9 mouse cellular contexts compared by ENCODE assay signal in the genomic region with DNA sequence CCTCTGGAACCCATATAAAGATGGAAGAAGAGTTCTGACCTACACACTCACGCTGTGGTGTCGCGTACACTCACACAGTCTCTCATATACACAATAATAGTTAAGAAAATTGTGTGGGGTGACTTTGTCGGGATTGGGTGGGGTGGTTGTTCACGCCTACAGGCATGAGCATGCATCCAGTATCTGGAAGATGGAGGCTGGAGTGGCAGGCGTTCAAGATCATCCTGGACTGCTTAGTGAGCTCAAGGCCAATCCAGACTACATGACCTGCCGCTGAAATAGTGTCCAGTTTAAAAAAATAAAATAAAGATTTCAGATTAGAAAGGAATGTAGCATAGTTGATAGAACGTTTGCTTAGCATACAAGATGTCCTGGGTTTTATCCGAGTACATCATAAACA. TPM values are rescaled to one million over a fixed set of nuclear protein-coding genes. Genes with fewer than 3 reads are reported as not detected.
A peak's percentile ranks its signal among the peaks of the same experiment; 100 is the strongest.
DNase-seq lines count a peak whose midpoint lies in the region; ATAC-seq and TF ChIP-seq lines count a peak whose summit lies in the region.
"Had no signal": no experiment of that assay in that cellular context is flagged by ENCODE, and none has a peak within 500 bp of the region (broad histone marks: within the 10 kb centered on the region; RNA-seq: fewer than 3 reads in every experiment).

No protein-coding gene starts in this region.

- H3K27me3 ChIP-seq in lung, embryonic 14.5 days (ENCODE audit: insufficient read depth, low read length), result no peaks in the 10 kb centered on the region
- H3K27me3 ChIP-seq in embryonic facial prominence, embryonic 13.5 days, result no peaks in the 10 kb centered on the region
- H3K27me3 ChIP-seq in hindbrain, embryonic 13.5 days, result no peaks in the 10 kb centered on the region
- H3K27me3 ChIP-seq in neural tube, embryonic 14.5 days (ENCODE audit: control insufficient read depth, insufficient read depth, low read length), result 0 out of 2 replicates have a peak, but pooled peaks cover 2% of the 10 kb centered on the region
- H3K27me3 ChIP-seq: limb, embryonic 15.5 days had no signal

- H3K27ac ChIP-seq in lung, embryonic 14.5 days (ENCODE audit: low read depth), result peak overlapping the region; percentile 94; the same call in 1 of the 2 replicates
- H3K27ac ChIP-seq in embryonic facial prominence, embryonic 13.5 days, result no peak overlapping the region
- no peak overlapping the region for H3K27ac ChIP-seq in hindbrain, embryonic 13.5 days
- H3K27ac ChIP-seq in neural tube, embryonic 14.5 days (ENCODE audit: low read depth, low read length), result no peak overlapping the region

- no peak overlapping the region for H3K4me3 ChIP-seq in lung, embryonic 14.5 days (ENCODE audit: low read depth, low read length)
- H3K4me3 ChIP-seq in embryonic facial prominence, embryonic 13.5 days, result no peak overlapping the region
- peak overlapping the region; percentile 94; the same call in 1 of the 2 replicates for H3K4me3 ChIP-seq in hindbrain, embryonic 13.5 days
- 0 out of 2 replicates have a peak overlapping the region, but pooled peaks have one; percentile 93 for H3K4me3 ChIP-seq in neural tube, embryonic 14.5 days (ENCODE audit: low read depth, low read length)

- no peak for TF ChIP-seq CTCF in lung, embryonic 14.5 days (IDR thresholded peaks at IDR 0.05; ENCODE audit: low read depth)

- H3K9ac ChIP-seq in lung, embryonic 14.5 days, result no peak overlapping the region
- H3K9ac ChIP-seq in embryonic facial prominence, embryonic 13.5 days, result no peak overlapping the region
- H3K9ac ChIP-seq in hindbrain, embryonic 13.5 days, result peak overlapping the region; percentile 95; the same call in 1 of the 2 replicates
- no peak overlapping the region for H3K9ac ChIP-seq in neural tube, embryonic 14.5 days (replicated peaks; ENCODE audit: low read depth, low read length)
- H3K9ac ChIP-seq: limb, embryonic 15.5 days had no signal

- H3K4me2 ChIP-seq in lung, embryonic 14.5 days, result peak overlapping the region; percentile 78
- H3K4me2 ChIP-seq in embryonic facial prominence, embryonic 13.5 days, result 0 out of 2 replicates have a peak overlapping the region, but pooled peaks have one; percentile 89
- H3K4me2 ChIP-seq in hindbrain, embryonic 13.5 days, result peak overlapping the region; percentile 72
- peak overlapping the region; percentile 77; the same call in 1 of the 2 replicates for H3K4me2 ChIP-seq in neural tube, embryonic 14.5 days (ENCODE audit: low read depth, low read length)

- ATAC-seq in lung, embryonic 14.5 days (ENCODE audit: insufficient read depth), result no peak
- ATAC-seq in embryonic facial prominence, embryonic 13.5 days (ENCODE audit: insufficient number of reproducible peaks, insufficient read depth, low FRiP score, low TSS enrichment, low read depth), result no peak
- ATAC-seq in hindbrain, embryonic 13.5 days (ENCODE audit: low FRiP score), result no peak
- no peak for ATAC-seq in neural tube, embryonic 14.5 days (ENCODE audit: low read depth)

- 63% methylated on average over 9 of the region's 9 CpGs for WGBS in lung, embryonic 14.5 days
- WGBS in embryonic facial prominence, embryonic 13.5 days, result 82% methylated on average over 9 of the region's 9 CpGs
- WGBS in hindbrain, embryonic 13.5 days, result 85% methylated on average over 9 of the region's 9 CpGs
- 91% methylated on average over 9 of the region's 9 CpGs for WGBS in neural tube, embryonic 14.5 days

- no peaks in the 10 kb centered on the region for H3K36me3 ChIP-seq in lung, embryonic 14.5 days (ENCODE audit: insufficient read depth)
- no peaks in the 10 kb centered on the region for H3K36me3 ChIP-seq in embryonic facial prominence, embryonic 13.5 days
- no peaks in the 10 kb centered on the region for H3K36me3 ChIP-seq in hindbrain, embryonic 13.5 days
- H3K36me3 ChIP-seq in neural tube, embryonic 14.5 days (ENCODE audit: control insufficient read depth, insufficient read depth, low read length), result no peaks in the 10 kb centered on the region
- H3K36me3 ChIP-seq: limb, embryonic 15.5 days had no signal

- DNase-seq in lung, embryonic 14.5 days, result no peak
- DNase-seq in lung, adult 18-20 months, result no peak
- DNase-seq in cerebellum, adult 9-10 months, result no peak
- DNase-seq in gastrocnemius, adult 18-20 months (ENCODE audit: low spot score), result no peak
- DNase-seq: thymus, postnatal 25 days had no signal

- 0 out of 2 replicates have a peak, but pooled peaks cover 5% of the 10 kb centered on the region for H3K4me1 ChIP-seq in lung, embryonic 14.5 days (ENCODE audit: insufficient read depth)
- H3K4me1 ChIP-seq in embryonic facial prominence, embryonic 13.5 days, result peaks cover 14% of the 10 kb centered on the region
- peaks cover 15% of the 10 kb centered on the region for H3K4me1 ChIP-seq in hindbrain, embryonic 13.5 days (replicated peaks)
- H3K4me1 ChIP-seq in neural tube, embryonic 14.5 days (ENCODE audit: control insufficient read depth, insufficient read depth, low read length), result peaks cover 4% of the 10 kb centered on the region; the same call in 1 of the 2 replicates

- H3K9me3 ChIP-seq in lung, embryonic 14.5 days (ENCODE audit: low read depth, low read length), result no peaks in the 10 kb centered on the region
- H3K9me3 ChIP-seq in embryonic facial prominence, embryonic 13.5 days, result no peaks in the 10 kb centered on the region
- no peaks in the 10 kb centered on the region for H3K9me3 ChIP-seq in hindbrain, embryonic 13.5 days
- no peaks in the 10 kb centered on the region for H3K9me3 ChIP-seq in neural tube, embryonic 14.5 days (ENCODE audit: control insufficient read depth, low read length)
- H3K9me3 ChIP-seq: limb, embryonic 15.5 days had no signal

RNA-seq across cellular contexts. Expression of gene Gab2, which starts 2.2 kb away (rescaled TPM):
- 8.4 and 9.3 TPM in 2 replicates for polyA plus RNA-seq in lung, embryonic 14.5 days (2014; fragmentation: Nextera tagmentation; extraction: Ambion mirVana)
- 4.9 and 5.7 TPM in 2 replicates for polyA plus RNA-seq in embryonic facial prominence, embryonic 13.5 days (2015; fragmentation: Nextera tagmentation; extraction: Ambion mirVana)
- polyA plus RNA-seq in hindbrain, embryonic 13.5 days (2015; fragmentation: Nextera tagmentation; extraction: Ambion mirVana), result 15.9 and 16.9 TPM in 2 replicates
- polyA plus RNA-seq in neural tube, embryonic 14.5 days (2014; fragmentation: Nextera tagmentation; extraction: Ambion mirVana), result 13.8 and 18.1 TPM in 2 replicates
- 1 to 10 TPM; 5.3 to 8.5 TPM for total RNA-seq in gastrocnemius, adult 18-20 months (2021)

Comparison
In these comparisons a context has a peak if more than half of its experiments do, and no peak if none do; other contexts are left out.
1. H3K4me3 ChIP-seq: peak in hindbrain, embryonic 13.5 days (single experiment) and neural tube, embryonic 14.5 days (single experiment); none in lung, embryonic 14.5 days (single experiment) and embryonic facial prominence, embryonic 13.5 days (single experiment).
2. Peak in every context shown above with its lines, with median percentiles within 50 percentile points of each other: H3K4me2 ChIP-seq.